Mouse (Mus musculus) left cerebral cortex, adult 8-10 months (tissue): Measurements from ENCODE around the gene Atf2. TPM values are rescaled to one million over a fixed set of nuclear protein-coding genes. Genes with fewer than 3 reads are reported as not detected.

Experiments
- DNase-seq, 2 experiments: peaks; one replicate each; pipeline ENCODE4 v3.0.0; 2022; ENCODE audit warnings: low spot score in 2 of 2
- total RNA-seq, 4 experiments: library from RNA; stranded (reverse); gene quantifications; 2 replicates each; pipeline ENCODE4 v1.2.4; 2022

The Atf2 gene
- total RNA-seq, 4 experiments from 2014 or later = 148 to 185 (median 165) TPM

DNA sequence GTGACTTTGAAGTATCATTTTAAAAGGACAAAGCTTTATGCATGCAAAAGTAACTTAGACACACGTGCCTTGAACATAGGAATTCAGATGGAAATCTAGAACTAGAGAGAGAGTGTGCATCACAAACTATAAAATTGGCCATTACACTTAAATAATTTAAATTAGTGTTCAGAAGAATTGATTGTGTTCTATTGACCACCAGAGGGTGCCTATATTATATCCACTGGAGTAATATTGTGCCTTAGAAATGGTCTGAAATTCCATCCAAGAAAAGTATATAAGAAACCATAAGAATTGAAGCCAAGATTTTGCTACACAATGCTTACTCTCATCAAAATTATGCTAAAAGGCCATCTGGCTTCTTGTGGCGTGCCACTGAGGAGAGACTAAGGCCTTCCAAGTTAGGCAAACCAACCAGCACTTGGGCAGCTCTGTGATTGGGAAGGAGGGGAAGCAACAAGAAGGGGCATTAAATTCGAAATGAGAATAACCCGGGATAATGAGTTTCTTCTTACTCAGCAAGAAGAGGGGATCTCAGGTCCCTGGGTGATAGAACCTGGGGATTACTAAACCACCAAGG is 113.3 kb downstream of the Atf2 start:
- DNase-seq = no peak

DNA sequence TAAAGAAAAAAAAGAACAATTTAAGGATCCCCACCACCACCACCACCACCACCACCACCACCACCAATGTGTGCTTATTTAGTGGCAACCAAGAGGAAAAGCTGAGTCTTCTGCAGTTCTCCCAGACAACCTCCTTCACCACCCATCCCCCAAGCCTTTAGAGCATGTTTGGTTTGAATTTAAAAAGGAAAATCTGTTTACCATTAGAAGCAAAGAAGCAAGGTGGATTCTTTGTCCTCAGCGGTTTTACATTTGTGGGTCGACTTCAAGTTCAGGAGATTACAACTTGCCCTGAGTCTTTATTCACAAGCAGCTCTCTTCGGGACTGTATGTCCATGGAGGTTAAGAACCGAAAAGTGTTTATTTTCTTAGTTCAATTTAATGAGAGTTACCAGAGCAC is 115.5 kb downstream of the Atf2 start:
- no peak for DNase-seq

DNA sequence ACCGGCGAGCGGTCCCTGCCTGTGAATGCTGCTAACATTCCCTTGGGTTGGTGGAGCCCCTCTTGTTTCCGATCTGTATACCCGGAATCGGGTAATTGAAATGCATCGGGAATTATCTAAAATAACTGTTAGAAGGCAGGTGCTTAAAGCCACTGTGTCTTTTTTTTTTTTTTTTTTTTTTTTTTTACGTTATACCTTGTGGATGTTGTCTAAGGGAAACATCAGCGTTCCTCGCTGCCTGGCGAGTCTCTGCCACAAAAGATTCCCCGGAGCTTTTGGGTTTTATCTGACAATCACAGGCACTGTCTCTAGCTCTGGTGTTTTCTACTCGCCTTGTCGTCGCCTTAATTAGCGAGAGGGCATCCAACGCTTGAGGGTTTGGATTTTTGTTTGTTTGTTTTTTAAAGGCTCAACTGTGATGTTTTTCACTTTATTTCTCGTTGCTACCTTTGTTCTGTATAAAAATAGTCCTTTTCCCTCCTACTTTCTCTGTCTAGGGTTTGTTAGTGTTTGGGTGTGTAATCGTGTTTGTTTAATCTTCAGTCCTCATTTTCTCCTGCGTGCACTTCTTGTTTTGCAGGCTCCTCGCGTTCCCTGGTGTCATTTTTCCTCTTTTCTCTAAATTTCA is 116.6 kb downstream of the Atf2 start:
- DNase-seq = no peak

DNA sequence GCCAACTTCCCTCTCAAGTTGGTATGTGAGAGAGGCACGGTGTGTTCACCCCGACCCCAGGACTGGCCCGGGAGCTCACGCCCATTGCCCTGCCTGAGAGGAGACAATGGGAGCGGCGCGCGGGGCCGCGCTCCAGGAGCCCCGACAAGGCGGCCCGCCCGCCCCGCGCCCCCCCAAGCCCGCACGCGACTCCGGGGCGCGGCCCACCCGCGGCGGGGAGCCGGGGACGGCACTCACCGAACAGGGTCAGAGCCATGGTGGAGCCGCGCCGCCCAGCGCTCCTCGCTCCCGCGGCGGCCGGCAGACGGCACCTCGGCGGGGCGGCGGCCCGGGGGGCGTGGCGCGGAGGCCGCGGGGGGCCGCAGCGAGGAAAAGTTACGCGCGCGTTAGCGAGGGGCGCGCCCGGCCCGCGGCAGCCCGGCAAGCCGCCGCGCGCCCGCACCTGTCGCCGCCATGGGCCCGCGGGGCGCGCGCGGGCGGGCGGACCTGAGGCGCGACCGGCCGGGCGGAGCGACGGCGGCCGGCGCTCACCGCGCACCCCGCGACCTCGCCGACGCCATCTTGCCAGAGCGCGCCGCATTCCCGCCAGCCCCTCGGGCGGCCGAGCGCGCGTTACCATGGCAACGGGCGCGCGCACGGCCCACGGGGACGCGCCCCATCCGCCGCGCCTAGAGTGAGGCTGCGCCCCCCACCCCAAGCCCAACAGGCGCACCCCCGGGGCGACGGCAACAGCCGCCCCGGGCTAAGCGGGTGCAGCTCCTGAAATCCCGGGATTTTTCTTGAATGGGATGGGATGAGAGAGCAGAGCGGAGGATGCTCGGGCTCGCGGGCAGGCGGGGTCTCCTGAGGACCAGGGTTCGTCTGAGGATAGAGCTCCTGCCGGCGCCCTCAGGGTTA is 117.4 kb downstream of the Atf2 start, which contains the start of gene Chn1:
Chn1 (minus strand) TSS at position 561 of the 897 bp plus-strand sequence.
- DNase-seq = peak; percentile 55 to 65

DNA sequence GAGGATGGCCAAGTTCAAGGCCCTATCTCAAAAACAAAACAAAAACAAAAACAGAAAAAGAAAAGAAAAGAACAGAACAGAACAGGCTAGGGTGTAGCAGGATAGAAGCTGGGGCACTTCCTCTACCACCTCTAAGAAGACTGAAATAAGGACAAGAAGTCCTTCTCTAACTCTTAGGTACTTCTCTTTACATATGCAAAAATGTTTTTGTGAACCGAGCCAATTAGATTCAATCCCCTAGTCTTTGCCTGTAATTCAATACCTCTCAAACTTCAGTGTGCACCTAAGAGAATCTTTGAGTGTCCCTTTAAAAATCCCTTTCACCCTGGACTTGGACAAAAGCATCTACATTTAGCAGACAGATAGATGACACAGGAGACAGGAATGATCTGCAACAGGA is 119.5 kb downstream of the Atf2 start:
- DNase-seq = no peak

DNA sequence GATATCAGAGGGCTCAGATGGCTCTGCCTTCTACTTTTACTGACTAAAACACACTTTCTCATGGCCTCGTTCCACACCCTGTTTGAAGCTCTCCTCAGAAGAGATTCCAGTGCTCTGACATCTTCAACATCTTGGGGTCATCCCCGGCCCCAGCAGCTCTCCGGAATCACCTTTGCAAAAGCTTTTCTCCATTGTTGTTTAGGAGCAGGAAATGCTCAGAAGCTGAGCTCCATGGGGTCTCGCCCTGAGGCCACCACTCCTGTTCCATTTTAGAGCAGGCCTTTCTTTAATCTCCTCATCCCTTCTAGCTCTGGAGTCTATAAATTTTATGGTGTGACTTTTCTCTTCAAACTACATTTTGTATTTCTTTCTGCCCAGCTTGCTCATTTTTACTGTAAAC is 123.8 kb downstream of the Atf2 start:
- no peak for DNase-seq

Other genes starting within 250 kb of the Atf2 start
- 1,000 to 10,000 TPM; 1,322 to 1,483 (median 1,424) TPM for gene Chn1, start 117.3 kb downstream of the Atf2 start, total RNA-seq
- gene Atp5g3, start 18.7 kb upstream of the Atf2 start, total RNA-seq = 100 to 1,000 TPM; 466 to 555 (median 507) TPM